ENCODE assay signal across 13 mouse cellular contexts in genomic region chr15:42325221-42325620, GRCm38 (mm10).
DNase-seq lines count a peak whose midpoint lies in the region; ATAC-seq lines count a peak whose summit lies in the region.
"Had no signal": no experiment of that assay in that cellular context is flagged by ENCODE, and none has a peak within 500 bp of the region (broad histone marks: within the 10 kb centered on the region; RNA-seq: fewer than 3 reads in every experiment).

No protein-coding gene starts in this region.

- H3K36me3 ChIP-seq in embryonic facial prominence, embryonic 14.5 days (ENCODE audit: control insufficient read depth, insufficient read depth, low read length) = no peaks in the 10 kb centered on the region
- no peaks in the 10 kb centered on the region for H3K36me3 ChIP-seq in embryonic facial prominence, embryonic 10.5 days (replicated peaks)
- no peaks in the 10 kb centered on the region for H3K36me3 ChIP-seq in midbrain, embryonic 14.5 days (ENCODE audit: control insufficient read depth, insufficient read depth, low read length)
- no peaks in the 10 kb centered on the region for H3K36me3 ChIP-seq in midbrain, embryonic 10.5 days
- no peaks in the 10 kb centered on the region for H3K36me3 ChIP-seq in forebrain, embryonic 15.5 days
- H3K36me3 ChIP-seq in midbrain, embryonic 16.5 days (ENCODE audit: control insufficient read depth, insufficient read depth, low read length) = no peaks in the 10 kb centered on the region
- H3K36me3 ChIP-seq: G1E; limb, embryonic 13.5 days had no signal

- H3K9me3 ChIP-seq in embryonic facial prominence, embryonic 14.5 days (ENCODE audit: control insufficient read depth, low read length) = no peaks in the 10 kb centered on the region
- no peaks in the 10 kb centered on the region for H3K9me3 ChIP-seq in embryonic facial prominence, embryonic 10.5 days
- no peaks in the 10 kb centered on the region for H3K9me3 ChIP-seq in midbrain, embryonic 14.5 days (ENCODE audit: control insufficient read depth, low read length)
- H3K9me3 ChIP-seq in midbrain, embryonic 10.5 days (replicated peaks) = no peaks in the 10 kb centered on the region
- H3K9me3 ChIP-seq in forebrain, embryonic 15.5 days = no peaks in the 10 kb centered on the region
- H3K9me3 ChIP-seq in midbrain, embryonic 16.5 days (replicated peaks; ENCODE audit: control insufficient read depth, low read length, poor library complexity, severe bottlenecking) = no peaks in the 10 kb centered on the region
- H3K9me3 ChIP-seq: G1E; limb, embryonic 13.5 days had no signal

- no peak overlapping the region for H3K4me2 ChIP-seq in embryonic facial prominence, embryonic 14.5 days (ENCODE audit: low read depth, low read length)
- H3K4me2 ChIP-seq in midbrain, embryonic 14.5 days (ENCODE audit: low read length) = no peak overlapping the region
- H3K4me2 ChIP-seq in forebrain, embryonic 15.5 days (replicated peaks) = no peak overlapping the region
- no peak overlapping the region for H3K4me2 ChIP-seq in midbrain, embryonic 16.5 days (ENCODE audit: low read length)
- H3K4me2 ChIP-seq: limb, embryonic 13.5 days had no signal

- no peak overlapping the region for H3K27ac ChIP-seq in embryonic facial prominence, embryonic 14.5 days (replicated peaks; ENCODE audit: low read depth, low read length)
- H3K27ac ChIP-seq in embryonic facial prominence, embryonic 10.5 days (replicated peaks) = no peak overlapping the region
- H3K27ac ChIP-seq in midbrain, embryonic 14.5 days (replicated peaks; ENCODE audit: low read depth, low read length) = no peak overlapping the region
- H3K27ac ChIP-seq in midbrain, embryonic 10.5 days (replicated peaks) = no peak overlapping the region
- H3K27ac ChIP-seq in forebrain, embryonic 15.5 days (replicated peaks) = peak overlapping the region; percentile 52; the same call in 1 of the 2 replicates
- no peak overlapping the region for H3K27ac ChIP-seq in midbrain, embryonic 16.5 days (ENCODE audit: low read length)
- H3K27ac ChIP-seq: limb, embryonic 13.5 days had no signal

- no peak for ATAC-seq in embryonic facial prominence, embryonic 14.5 days (ENCODE audit: low read depth)
- no peak for ATAC-seq in midbrain, embryonic 14.5 days (ENCODE audit: low FRiP score, low TSS enrichment)
- ATAC-seq in forebrain, embryonic 15.5 days (replicated peaks) = peak; percentile 82
- peak; percentile 54 for ATAC-seq in midbrain, embryonic 16.5 days
- ATAC-seq: lung, postnatal 0 days had no signal

- H3K4me1 ChIP-seq in embryonic facial prominence, embryonic 14.5 days (ENCODE audit: control insufficient read depth, insufficient read depth, low read length) = no peaks in the 10 kb centered on the region
- no peaks in the 10 kb centered on the region for H3K4me1 ChIP-seq in embryonic facial prominence, embryonic 10.5 days
- peaks cover 2% of the 10 kb centered on the region; the same call in 1 of the 2 replicates for H3K4me1 ChIP-seq in midbrain, embryonic 14.5 days (ENCODE audit: control insufficient read depth, insufficient read depth, low read length)
- 0 out of 2 replicates have a peak, but pooled peaks cover 3% of the 10 kb centered on the region for H3K4me1 ChIP-seq in midbrain, embryonic 10.5 days
- peaks cover 13% of the 10 kb centered on the region for H3K4me1 ChIP-seq in forebrain, embryonic 15.5 days
- H3K4me1 ChIP-seq in midbrain, embryonic 16.5 days (ENCODE audit: control insufficient read depth, insufficient read depth, low read length) = no peaks in the 10 kb centered on the region

- no peaks in the 10 kb centered on the region for H3K27me3 ChIP-seq in embryonic facial prominence, embryonic 14.5 days (replicated peaks; ENCODE audit: control insufficient read depth, insufficient read depth, low read length)
- H3K27me3 ChIP-seq in embryonic facial prominence, embryonic 10.5 days (replicated peaks; ENCODE audit: low read depth, poor library complexity, severe bottlenecking) = no peaks in the 10 kb centered on the region
- H3K27me3 ChIP-seq in midbrain, embryonic 14.5 days (ENCODE audit: control insufficient read depth, insufficient read depth, low read length) = no peaks in the 10 kb centered on the region
- H3K27me3 ChIP-seq in midbrain, embryonic 10.5 days (ENCODE audit: low read depth, poor library complexity, severe bottlenecking) = no peaks in the 10 kb centered on the region
- H3K27me3 ChIP-seq in forebrain, embryonic 15.5 days = no peaks in the 10 kb centered on the region
- no peaks in the 10 kb centered on the region for H3K27me3 ChIP-seq in midbrain, embryonic 16.5 days (ENCODE audit: control insufficient read depth, insufficient read depth, low read depth, low read length)
- H3K27me3 ChIP-seq: limb, embryonic 13.5 days had no signal

- H3K4me3 ChIP-seq in embryonic facial prominence, embryonic 14.5 days (ENCODE audit: low read depth, low read length) = no peak overlapping the region
- no peak overlapping the region for H3K4me3 ChIP-seq in embryonic facial prominence, embryonic 10.5 days
- H3K4me3 ChIP-seq in midbrain, embryonic 14.5 days (replicated peaks; ENCODE audit: low read depth, low read length) = no peak overlapping the region
- no peak overlapping the region for H3K4me3 ChIP-seq in midbrain, embryonic 10.5 days
- no peak overlapping the region for H3K4me3 ChIP-seq in forebrain, embryonic 15.5 days
- no peak overlapping the region for H3K4me3 ChIP-seq in midbrain, embryonic 16.5 days (ENCODE audit: low read depth, low read length)
- H3K4me3 ChIP-seq: limb, embryonic 13.5 days had no signal

- 63% methylated on average over 4 of the region's 4 CpGs for WGBS in embryonic facial prominence, embryonic 14.5 days
- 69% methylated on average over 4 of the region's 4 CpGs for WGBS in embryonic facial prominence, embryonic 10.5 days
- WGBS in midbrain, embryonic 14.5 days = 63% methylated on average over 4 of the region's 4 CpGs
- WGBS in midbrain, embryonic 10.5 days = 75% methylated on average over 4 of the region's 4 CpGs
- WGBS in forebrain, embryonic 15.5 days = 38% methylated on average over 4 of the region's 4 CpGs
- whole genome bisulfite sequencing in midbrain, embryonic 16.5 days = 46% methylated on average over 4 of the region's 4 CpGs

- H3K9ac ChIP-seq in embryonic facial prominence, embryonic 14.5 days (ENCODE audit: low read depth, low read length) = no peak overlapping the region
- no peak overlapping the region for H3K9ac ChIP-seq in midbrain, embryonic 14.5 days (replicated peaks; ENCODE audit: low read length)
- no peak overlapping the region for H3K9ac ChIP-seq in forebrain, embryonic 15.5 days (replicated peaks)
- no peak overlapping the region for H3K9ac ChIP-seq in midbrain, embryonic 16.5 days (ENCODE audit: low read depth, low read length)
- H3K9ac ChIP-seq: limb, embryonic 13.5 days had no signal

- DNase-seq in embryonic facial prominence, embryonic 14.5 days (ENCODE audit: low spot score) = peak; percentile 25
- no peak for DNase-seq in embryonic facial prominence, embryonic 10.5 days (ENCODE audit: low spot score)
- DNase-seq in midbrain, embryonic 14.5 days = peak; percentile 45
- DNase-seq in midbrain, embryonic 10.5 days (ENCODE audit: low spot score) = no peak
- no peak for DNase-seq in urinary bladder, postnatal 14 days (ENCODE audit: low spot score)
- no peak for DNase-seq in adipocyte (ENCODE audit: low spot score)
- DNase-seq: heart, postnatal 4 days; thymus, adult 2 months had no signal

Comparison
In these comparisons a context has a peak if more than half of its experiments do, and no peak if none do; other contexts are left out.
1. ATAC-seq: peak in forebrain, embryonic 15.5 days (single experiment) and midbrain, embryonic 16.5 days (single experiment); none in embryonic facial prominence, embryonic 14.5 days (single experiment) and midbrain, embryonic 14.5 days (single experiment).
2. DNase-seq: peak in embryonic facial prominence, embryonic 14.5 days (single experiment) and midbrain, embryonic 14.5 days (single experiment); none in embryonic facial prominence, embryonic 10.5 days (single experiment), midbrain, embryonic 10.5 days (single experiment), urinary bladder, postnatal 14 days (single experiment) and adipocyte (single experiment).